Mouse (Mus musculus) testis, adult 2 months (tissue): ENCODE measurements around the gene Uts2r.
A peak's percentile ranks its signal among the peaks of the same experiment; 100 is the strongest.

Experiments
- CTCF ChIP-seq: fragments of 200-500 bp; IDR thresholded peaks from 2 replicates; pipeline ENCODE4 v1.5.1; 2012; ENCODE audit warnings: low read depth, mild to moderate bottlenecking, inconsistent platforms, low read length, moderate library complexity; ENCODE audit not compliant: control insufficient read depth, insufficient read depth, insufficient replicate concordance
- POLR2A ChIP-seq: fragments of 200-500 bp; IDR thresholded peaks from 2 replicates; pipeline ENCODE4 v1.6.1; 2012; ENCODE audit warnings: low read depth, mild to moderate bottlenecking, inconsistent platforms, low read length, moderate library complexity; ENCODE audit not compliant: control insufficient read depth

DNA sequence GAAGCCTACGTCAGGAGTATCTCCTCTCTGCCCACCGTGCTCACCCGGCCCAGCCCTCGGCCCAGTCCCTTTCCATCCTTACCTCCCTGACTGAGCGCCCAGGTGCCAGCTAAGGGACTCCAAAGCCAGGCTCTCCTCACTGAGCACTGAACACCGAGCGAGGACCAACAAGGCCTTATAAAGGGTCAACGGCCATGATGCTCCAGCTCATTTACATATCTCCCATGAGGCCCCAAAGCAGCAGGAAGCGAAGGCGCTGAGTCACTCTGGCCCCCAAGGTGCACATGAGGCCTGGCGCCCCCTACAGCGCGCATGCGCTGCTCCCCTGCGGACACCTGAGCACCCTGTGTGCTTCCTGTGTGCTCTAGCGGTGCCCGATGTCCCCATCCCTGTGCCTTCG is 42.0 kb upstream of the Uts2r start:
- peak; percentile 61 for TF ChIP-seq POLR2A
- TF ChIP-seq CTCF, result no peak
